Mouse (Mus musculus) liver, embryonic 14.5 days (tissue): ENCODE data around the gene Wbp2. TPM values are rescaled to one million over a fixed set of nuclear protein-coding genes. Genes with fewer than 3 reads are reported as not detected.

ENCODE experiments used
- ATAC-seq: fragments of 200-750 bp; cut with Nextera tagmentation; 2 replicates; pipeline ENCODE4 v1.8.0; 2017; ENCODE audit warnings: moderate number of reproducible peaks, mild to moderate bottlenecking, moderate library complexity; ENCODE audit not compliant: insufficient read depth
- DNase-seq, 3 experiments: peaks; one replicate each; pipeline ENCODE4 v3.0.0-alpha.2; 2012 to 2013; ENCODE audit warnings: low read depth in 3 of 3, low spot score in 3 of 3
- H3K27ac ChIP-seq: fragments of 300-500 bp; sonication (generic); 2 replicates; pipeline ENCODE4 v1.5.1; 2014; ENCODE audit warnings: moderate library complexity, mild to moderate bottlenecking, control low read depth, inconsistent platforms
- H3K27me3 ChIP-seq: fragments of 300-500 bp; sonication (generic); 2 replicates; pipeline ENCODE4 v1.6.1; 2014; ENCODE audit warnings: mild to moderate bottlenecking, low read length, moderate library complexity; ENCODE audit not compliant: control insufficient read depth, insufficient read depth
- H3K36me3 ChIP-seq: fragments of 300-500 bp; sonication (generic); replicated peaks from 2 replicates; pipeline ENCODE4 v1.6.1; 2014; ENCODE audit warnings: low read depth; ENCODE audit not compliant: control insufficient read depth, insufficient read depth
- H3K4me1 ChIP-seq, 2 experiments: fragments of 200-500 bp in 1 of 2; fragments of 300-500 bp in 1 of 2; sonication (generic) in 1 of 2; replicated peaks; 2 replicates each; pipeline ENCODE4 v1.6.1; 2012 to 2014; ENCODE audit warnings: antibody characterized with exemption in 1 of 2, inconsistent platforms in 1 of 2, low read length in 1 of 2; ENCODE audit not compliant: control insufficient read depth in 2 of 2, insufficient read depth in 2 of 2
- H3K4me2 ChIP-seq: fragments of 300-500 bp; sonication (generic); 2 replicates; pipeline ENCODE4 v1.6.1; 2014; ENCODE audit warnings: low read depth, mild to moderate bottlenecking, control low read depth, moderate library complexity
- H3K4me3 ChIP-seq, 2 experiments: fragments of 200-500 bp in 1 of 2; fragments of 300-500 bp in 1 of 2; sonication (generic) in 1 of 2; 2 replicates each; pipeline ENCODE4 v1.5.1; 2012 to 2014; ENCODE audit warnings: low read depth in 2 of 2, low read length in 2 of 2, mild to moderate bottlenecking in 2 of 2, control low read depth in 1 of 2, inconsistent platforms in 1 of 2, moderate library complexity in 1 of 2; ENCODE audit not compliant: insufficient read depth in 1 of 2
- H3K9ac ChIP-seq: fragments of 300-500 bp; sonication (generic); replicated peaks from 2 replicates; pipeline ENCODE4 v1.6.1; 2014; ENCODE audit warnings: mild to moderate bottlenecking, control low read depth, moderate library complexity
- H3K9me3 ChIP-seq: fragments of 300-500 bp; sonication (generic); 2 replicates; pipeline ENCODE4 v1.6.1; 2016; ENCODE audit warnings: low read length, mixed read lengths; ENCODE audit not compliant: control insufficient read depth
- CTCF ChIP-seq: IDR thresholded peaks from 2 replicates; pipeline ENCODE4 v1.5.1; 2016; ENCODE audit warnings: antibody characterized with exemption, low read depth, control low read depth
- EP300 ChIP-seq: IDR thresholded peaks from 2 replicates; pipeline ENCODE4 v1.6.1; 2016; ENCODE audit warnings: antibody characterized with exemption, low read depth
- WGBS: fragments of 180-500 bp; shearing (Covaris S2); extraction: QIAGEN DNeasy Blood & Tissue Kit; methylation state at CpG from one replicate; pipeline ENCODE4 v1.1.7; 2014; ENCODE audit not compliant: insufficient replicate concordance; 5-methylcytosine and 5-hydroxymethylcytosine counted together
- polyA plus RNA-seq, 2 experiments: library from polyadenylated mRNA; depleted of rRNA in 1 of 2; stranded (reverse) in 1 of 2; unstranded in 1 of 2; fragments of >200 nt; fragmentation: Nextera tagmentation in 1 of 2; extraction: Ambion mirVana in 1 of 2; gene quantifications; 2 replicates each; pipeline versions ENCODE4 v1.2.1 to v1.2.3; 2012 to 2014

Wbp2 gene
- polyA plus RNA-seq, 2 experiments, result 46.2 to 74.5 TPM

DNA sequence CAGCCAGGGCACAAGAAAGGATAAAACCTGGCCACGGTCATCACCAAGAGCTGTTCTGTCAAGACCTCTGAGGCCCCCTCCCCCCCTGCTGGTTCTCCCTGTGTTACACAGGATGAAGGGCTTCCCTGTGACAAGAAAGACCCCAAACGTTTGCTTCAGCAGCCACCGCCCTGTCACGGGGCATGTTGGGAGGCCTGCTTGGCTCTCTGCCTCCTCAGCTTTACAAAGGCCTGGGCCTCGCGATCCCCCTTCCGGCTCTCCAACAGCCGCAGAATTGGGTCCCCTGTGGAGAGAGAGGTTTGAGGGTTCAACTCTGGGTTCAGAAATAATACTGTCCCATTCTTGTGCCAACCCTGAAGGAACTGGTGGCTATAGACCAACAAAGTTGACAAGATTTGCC, 24.3 kb downstream of the Wbp2 start:
- Histone ChIP-seq H3K27me3 (no peaks in the 10 kb centered on the region), H3K9ac (no peak overlapping the region), H3K4me2 (no peak overlapping the region), H3K27ac (no peak overlapping the region), H3K9me3 (no peaks in the 10 kb centered on the region), H3K4me3 (no peak overlapping the region), H3K36me3 (peaks cover 19% of the 10 kb centered on the region), H3K4me1 (peaks cover 3 to 5% of the 10 kb centered on the region in 2 experiments)
- no peak for ATAC-seq
- TF ChIP-seq CTCF (no peak), EP300 (no peak)
- 76% methylated on average over 8 of the region's 8 CpGs for WGBS
- no peak for DNase-seq

DNA sequence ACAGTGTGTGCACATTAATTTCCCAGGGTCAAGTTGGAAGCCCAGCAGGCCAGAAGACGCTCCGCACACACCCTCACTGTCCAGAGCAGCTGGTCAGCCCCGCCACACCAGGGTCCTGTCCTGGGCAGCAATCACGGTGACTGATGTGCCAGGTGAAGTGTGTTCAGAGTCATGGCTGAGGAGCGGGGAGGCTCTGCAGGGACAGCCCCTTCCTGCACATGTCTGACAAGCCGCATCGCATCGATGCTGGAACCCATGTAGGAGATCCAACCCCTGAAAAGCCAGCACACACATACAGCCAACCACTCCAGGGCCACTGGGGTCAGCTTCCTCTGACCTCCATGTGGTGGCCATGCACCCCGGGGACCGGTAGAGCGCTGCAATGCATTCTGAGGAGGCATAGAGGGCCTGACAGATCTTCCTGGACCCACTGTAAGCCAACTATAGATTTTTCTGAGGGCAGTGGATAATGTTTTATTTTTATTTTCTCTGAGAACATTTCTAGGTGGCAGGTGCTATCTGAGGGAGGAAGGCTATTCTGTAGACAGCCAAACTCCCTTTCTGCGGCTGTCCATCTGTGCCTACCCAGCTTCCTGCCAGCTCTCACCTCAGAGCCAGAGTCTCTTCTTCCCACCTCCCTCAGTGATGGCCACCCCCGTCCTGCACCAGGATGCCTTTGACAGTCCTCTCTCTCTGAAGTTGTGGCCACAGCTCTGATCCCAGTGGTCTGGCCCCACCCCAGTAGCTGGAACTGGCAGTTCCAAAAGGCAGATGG, 25.0 kb downstream of the Wbp2 start:
- Histone ChIP-seq H3K4me3 (no peak overlapping the region), H3K36me3 (peaks cover 20% of the 10 kb centered on the region), H3K9me3 (no peaks in the 10 kb centered on the region), H3K4me1 (peaks cover 10 to 12% of the 10 kb centered on the region in 2 experiments), H3K4me2 (no peak overlapping the region), H3K27me3 (no peaks in the 10 kb centered on the region), H3K27ac (no peak overlapping the region), H3K9ac (no peak overlapping the region)
- no peak for DNase-seq
- 87% methylated on average over 13 of the region's 13 CpGs for WGBS
- TF ChIP-seq CTCF (no peak), EP300 (no peak)
- no peak for ATAC-seq

DNA sequence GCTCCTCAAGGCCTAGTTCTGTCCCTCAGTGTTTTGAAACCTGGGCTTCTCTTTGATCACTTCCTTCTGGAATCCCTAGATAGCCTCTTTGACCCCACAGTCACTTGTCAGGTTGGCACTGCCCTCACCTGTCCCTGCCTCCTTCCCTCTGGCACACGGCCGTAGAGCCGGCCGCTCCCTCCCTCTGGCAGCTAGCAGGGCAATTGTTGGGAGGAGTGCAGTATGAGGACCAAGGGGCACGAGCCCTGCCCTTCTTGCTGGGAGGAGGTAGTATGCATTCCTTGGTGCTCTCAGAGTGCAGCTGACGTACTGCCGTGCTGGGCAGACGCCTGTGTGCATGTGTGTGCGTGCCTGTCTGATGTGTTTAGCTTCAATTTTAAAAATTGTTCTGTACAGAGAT, 26.2 kb downstream of the Wbp2 start:
- no peak for TF ChIP-seq EP300
- no peak for TF ChIP-seq CTCF
- DNase-seq (no peak), ATAC-seq (no peak)
- Histone ChIP-seq H3K36me3 (peaks cover 28% of the 10 kb centered on the region), H3K27me3 (no peaks in the 10 kb centered on the region), H3K4me2 (no peak overlapping the region), H3K9me3 (no peaks in the 10 kb centered on the region), H3K4me1 (peaks cover 13 to 22% of the 10 kb centered on the region in 2 experiments), H3K27ac (no peak overlapping the region), H3K9ac (no peak overlapping the region), H3K4me3 (no peak overlapping the region)
- 82% methylated on average over 9 of the region's 9 CpGs for WGBS

DNA sequence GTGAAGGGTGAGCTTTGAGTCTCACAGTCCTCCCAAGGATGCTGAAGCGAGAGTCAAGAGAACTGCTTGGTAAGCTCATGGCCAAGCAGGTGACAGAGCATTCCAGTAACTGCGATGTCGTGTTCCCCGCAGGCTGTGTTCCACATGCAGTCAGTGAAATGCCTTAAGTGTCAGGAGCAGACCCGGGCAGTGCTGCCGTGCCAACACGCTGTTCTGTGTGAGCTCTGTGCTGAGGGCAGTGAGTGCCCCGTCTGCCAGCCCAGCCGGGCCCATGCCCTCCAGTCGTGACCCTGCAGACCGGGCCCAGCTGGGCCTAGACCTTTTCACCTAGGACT, 27.1 kb downstream of the Wbp2 start:
- DNase-seq (no peak), ATAC-seq (no peak)
- H3K4me3 ChIP-seq, result no peak overlapping the region
- no peaks in the 10 kb centered on the region for H3K9me3 ChIP-seq
- no peaks in the 10 kb centered on the region for H3K27me3 ChIP-seq
- no peak for TF ChIP-seq CTCF
- no peak for TF ChIP-seq EP300
- no peak overlapping the region for H3K27ac ChIP-seq
- H3K4me2 ChIP-seq, result no peak overlapping the region
- no peak overlapping the region for H3K9ac ChIP-seq
- H3K36me3 ChIP-seq, result peaks cover 33% of the 10 kb centered on the region
- WGBS, result 88% methylated on average over 11 of the region's 11 CpGs
- H3K4me1 ChIP-seq, result peaks cover 13 to 22% of the 10 kb centered on the region in 2 experiments

DNA sequence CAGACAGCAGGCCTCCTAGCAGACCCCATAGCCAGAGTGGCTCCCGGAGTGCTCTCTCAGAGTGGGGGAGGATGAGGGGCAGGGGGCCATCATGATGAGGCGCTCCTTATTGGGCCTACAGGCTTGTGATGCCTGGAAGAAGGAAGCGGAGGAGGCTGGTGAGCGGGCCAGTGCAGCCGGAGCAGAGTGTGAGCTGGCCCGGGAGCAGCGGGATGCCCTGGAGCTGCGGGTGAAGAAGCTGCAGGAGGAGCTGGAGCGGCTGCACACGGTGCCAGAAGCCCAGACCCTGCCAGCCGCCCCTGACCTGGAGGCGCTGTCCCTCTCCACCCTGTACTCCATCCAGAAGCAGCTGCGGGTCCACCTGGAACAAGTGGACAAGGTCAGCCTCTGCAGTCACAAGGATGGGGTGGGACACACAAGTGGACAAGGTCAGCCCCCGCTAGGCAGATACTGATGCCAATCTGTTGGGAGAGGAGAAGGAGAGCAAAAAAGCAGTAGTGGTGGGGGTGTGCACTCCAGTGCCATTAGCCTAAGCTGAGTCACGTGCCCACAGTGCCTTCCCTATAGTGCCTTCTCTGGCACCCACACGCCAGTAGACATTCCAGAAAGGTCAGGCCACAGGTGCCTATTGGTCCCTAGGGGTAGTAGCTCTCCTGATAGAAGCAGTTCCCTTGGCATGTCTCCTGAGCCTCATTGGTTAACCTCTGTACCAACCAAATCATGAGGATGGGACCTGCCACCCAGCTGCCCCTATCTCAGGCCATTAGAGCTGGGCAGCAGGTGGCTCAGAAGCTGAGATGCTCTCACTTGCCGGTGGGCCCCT, 27.7 kb downstream of the Wbp2 start:
- no peak overlapping the region for H3K27ac ChIP-seq
- H3K9ac ChIP-seq, result no peak overlapping the region
- ATAC-seq (no peak), DNase-seq (no peak)
- no peak for TF ChIP-seq CTCF
- no peak for TF ChIP-seq EP300
- peaks cover 39% of the 10 kb centered on the region for H3K36me3 ChIP-seq
- no peak overlapping the region for H3K4me3 ChIP-seq
- 89% methylated on average over 17 of the region's 17 CpGs for WGBS
- no peaks in the 10 kb centered on the region for H3K9me3 ChIP-seq
- no peaks in the 10 kb centered on the region for H3K27me3 ChIP-seq
- peaks cover 13 to 22% of the 10 kb centered on the region in 2 experiments for H3K4me1 ChIP-seq
- no peak overlapping the region for H3K4me2 ChIP-seq
